Mouse (Mus musculus) intestine, postnatal 0 days (tissue): ENCODE data around the gene Ccl17. TPM values are rescaled to one million over a fixed set of nuclear protein-coding genes. Genes with fewer than 3 reads are reported as not detected.

Experiments used
- ATAC-seq: fragments of 200-750 bp; cut with Nextera tagmentation; 2 replicates; pipeline ENCODE4 v1.8.0; 2017; ENCODE audit warnings: mild to moderate bottlenecking, moderate TSS enrichment, moderate library complexity
- H3K27ac ChIP-seq: fragments of 300-500 bp; sonication (generic); 2 replicates; pipeline ENCODE4 v1.5.1; 2014; ENCODE audit warnings: mild to moderate bottlenecking, low read depth, low read length, moderate library complexity
- H3K27me3 ChIP-seq: fragments of 300-500 bp; sonication (generic); replicated peaks from 2 replicates; pipeline ENCODE4 v1.6.1; 2014; ENCODE audit warnings: low read length, mixed read lengths; ENCODE audit not compliant: control insufficient read depth, insufficient read depth
- H3K36me3 ChIP-seq: fragments of 300-500 bp; sonication (generic); 2 replicates; pipeline ENCODE4 v1.6.1; 2014; ENCODE audit warnings: mild to moderate bottlenecking, moderate library complexity; ENCODE audit not compliant: control insufficient read depth, insufficient read depth
- H3K4me1 ChIP-seq: fragments of 300-500 bp; sonication (generic); replicated peaks from 2 replicates; pipeline ENCODE4 v1.6.1; 2014; ENCODE audit warnings: antibody characterized with exemption, low read length, mixed read lengths; ENCODE audit not compliant: control insufficient read depth, insufficient read depth
- H3K4me2 ChIP-seq: fragments of 300-500 bp; sonication (generic); replicated peaks from 2 replicates; pipeline ENCODE4 v1.6.1; 2014; ENCODE audit warnings: low read depth, mild to moderate bottlenecking, moderate library complexity
- H3K4me3 ChIP-seq: fragments of 300-500 bp; sonication (generic); 2 replicates; pipeline ENCODE4 v1.5.1; 2014; ENCODE audit warnings: low read depth, low read length
- H3K9ac ChIP-seq: fragments of 300-500 bp; sonication (generic); 2 replicates; pipeline ENCODE4 v1.6.1; 2014; ENCODE audit warnings: mild to moderate bottlenecking, low read depth, low read length
- H3K9me3 ChIP-seq: fragments of 300-500 bp; sonication (generic); 2 replicates; pipeline ENCODE4 v1.6.1; 2016; ENCODE audit warnings: mixed run types; ENCODE audit not compliant: control insufficient read depth
- CTCF ChIP-seq: sonication (generic); IDR thresholded peaks from 2 replicates; pipeline ENCODE4 v1.5.1; 2016; ENCODE audit warnings: low read depth, mild to moderate bottlenecking, control low read depth, antibody characterized with exemption, moderate library complexity
- whole genome bisulfite sequencing: fragments of 180-500 bp; shearing (Covaris S2); extraction: QIAGEN DNeasy Blood & Tissue Kit; methylation state at CpG from one replicate; pipeline ENCODE4 v1.1.7; 2014; 5-methylcytosine and 5-hydroxymethylcytosine counted together
- polyA plus RNA-seq: library from polyadenylated mRNA; unstranded; fragments of >200 nt; fragmentation: Nextera tagmentation; extraction: Ambion mirVana; gene quantifications from 2 replicates; pipeline ENCODE4 v1.2.1, GENCODE M21; 2015

The Ccl17 gene
- polyA plus RNA-seq, 1 experiment from 2014 or later: 1.3 TPM

DNA sequence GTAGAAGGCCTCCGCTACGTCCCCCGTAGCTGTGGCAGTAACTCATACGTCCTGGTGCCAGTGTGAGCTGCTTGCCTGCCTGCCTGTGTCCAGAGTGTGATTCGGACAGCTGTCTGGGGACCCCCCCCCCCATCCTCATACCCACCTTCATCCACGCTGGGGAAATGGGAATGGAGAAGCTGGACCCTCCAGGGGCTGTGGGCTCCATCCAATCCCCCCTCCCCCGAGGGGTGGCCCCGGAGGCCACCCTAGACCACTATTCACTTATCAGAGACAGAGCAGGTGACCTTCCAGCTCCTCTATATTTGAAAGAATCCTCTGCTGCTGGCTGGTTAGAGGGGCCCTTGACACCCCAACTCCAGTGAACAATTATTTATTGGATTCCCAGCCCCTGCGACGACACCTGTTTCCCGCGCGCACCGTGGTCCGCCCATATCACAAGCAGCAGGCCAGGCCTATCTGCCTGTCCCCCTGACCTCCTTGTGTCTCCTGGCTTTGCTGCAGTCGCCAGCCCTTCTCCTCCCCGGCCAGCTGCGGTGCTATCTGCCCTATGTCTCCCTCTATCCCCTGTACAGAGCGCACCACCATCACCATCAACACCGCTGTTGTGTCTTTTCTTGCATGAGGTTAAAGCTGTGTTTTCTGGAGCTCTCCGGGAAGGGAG, 29.6 kb upstream of the Ccl17 start:
- H3K36me3 ChIP-seq: peaks cover 11% of the 10 kb centered on the region
- no peak overlapping the region for H3K4me3 ChIP-seq
- peaks cover 19% of the 10 kb centered on the region for H3K4me1 ChIP-seq
- WGBS: 78% methylated on average over 21 of the region's 21 CpGs
- H3K27me3 ChIP-seq: no peaks in the 10 kb centered on the region
- H3K9ac ChIP-seq: no peak overlapping the region
- H3K27ac ChIP-seq: peak overlapping the region; percentile 94
- no peaks in the 10 kb centered on the region for H3K9me3 ChIP-seq
- ATAC-seq: no peak
- TF ChIP-seq CTCF: 0 out of 2 replicates have a peak, but pooled peaks have one; percentile 5
- H3K4me2 ChIP-seq: no peak overlapping the region

DNA sequence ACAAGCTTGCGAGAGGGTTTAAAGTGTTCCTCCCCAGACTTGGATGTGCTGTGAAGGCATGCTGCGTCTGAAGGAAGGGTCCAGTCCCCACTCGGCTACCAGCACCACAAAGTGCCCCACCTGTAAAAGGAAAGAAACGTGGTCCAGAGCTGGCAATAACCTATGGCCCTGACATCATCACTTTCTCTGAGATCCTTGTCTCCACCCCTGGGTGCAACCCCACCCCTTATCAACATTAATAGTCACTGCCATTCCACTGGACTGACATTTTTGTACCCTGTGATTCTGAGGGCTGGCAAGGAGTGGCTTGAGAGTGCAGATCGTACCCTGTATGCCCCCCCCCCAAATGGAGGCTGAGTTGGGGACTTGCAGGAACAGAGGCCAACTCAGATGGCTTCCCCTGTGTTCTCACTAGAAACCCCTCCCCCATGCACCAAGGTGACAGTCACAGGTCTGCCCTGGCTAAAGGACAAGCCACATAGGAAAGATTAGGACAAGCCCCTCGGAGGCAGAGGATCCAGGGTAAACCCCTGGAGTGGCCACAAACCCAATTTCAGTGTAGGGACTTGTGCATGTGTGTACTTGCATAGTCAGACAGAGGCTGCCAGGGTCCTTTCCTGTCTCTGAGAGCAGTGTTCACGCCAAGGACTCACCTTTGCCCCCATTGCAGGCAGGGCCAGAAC, 29.0 kb upstream of the Ccl17 start:
- WGBS: 38% methylated on average over 7 of the region's 7 CpGs
- H3K4me2 ChIP-seq: peak overlapping the region; percentile 41
- peaks cover 11% of the 10 kb centered on the region for H3K36me3 ChIP-seq
- H3K27me3 ChIP-seq: no peaks in the 10 kb centered on the region
- ATAC-seq: peak; percentile 44
- H3K27ac ChIP-seq: peak overlapping the region; percentile 94
- no peaks in the 10 kb centered on the region for H3K9me3 ChIP-seq
- peak overlapping the region; percentile 37; the same call in 1 of the 2 replicates for H3K9ac ChIP-seq
- no peak for TF ChIP-seq CTCF
- peaks cover 19% of the 10 kb centered on the region for H3K4me1 ChIP-seq
- H3K4me3 ChIP-seq: no peak overlapping the region

GRCm38 (mm10) chr8:94781838-94782235, 28.4 kb upstream of the Ccl17 start:
- no peak for TF ChIP-seq CTCF
- H3K9me3 ChIP-seq: no peaks in the 10 kb centered on the region
- peak overlapping the region; percentile 94 for H3K27ac ChIP-seq
- peaks cover 11% of the 10 kb centered on the region for H3K36me3 ChIP-seq
- 8% methylated on average over 11 of the region's 11 CpGs for WGBS
- no peaks in the 10 kb centered on the region for H3K27me3 ChIP-seq
- no peak overlapping the region for H3K9ac ChIP-seq
- H3K4me2 ChIP-seq: peak overlapping the region; percentile 41
- ATAC-seq: peak; percentile 83
- no peak overlapping the region for H3K4me3 ChIP-seq
- H3K4me1 ChIP-seq: peaks cover 19% of the 10 kb centered on the region

DNA sequence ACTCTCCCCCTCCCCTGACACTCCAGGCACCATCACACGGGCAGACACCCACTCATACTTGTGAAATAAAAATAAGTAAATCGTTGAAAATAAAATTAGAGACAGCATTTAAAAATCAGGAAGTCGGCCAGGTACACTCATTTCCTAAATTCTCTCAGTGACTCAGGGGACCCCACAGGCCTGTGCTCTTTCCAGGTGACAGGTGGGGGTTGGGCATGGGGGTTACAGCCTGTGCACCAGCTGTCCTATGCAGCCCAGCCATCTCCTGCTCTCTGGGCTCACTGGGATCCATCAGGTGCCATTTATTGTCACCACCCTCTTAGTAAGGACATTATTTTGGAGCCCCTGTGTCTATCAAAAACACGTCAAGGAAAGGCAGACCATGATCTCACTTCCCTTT, 26.4 kb upstream of the Ccl17 start:
- Histone ChIP-seq H3K36me3 (peaks cover 11% of the 10 kb centered on the region), H3K4me1 (peaks cover 12% of the 10 kb centered on the region), H3K27me3 (no peaks in the 10 kb centered on the region), H3K9ac (no peak overlapping the region), H3K27ac (peak overlapping the region; percentile 90; the same call in 1 of the 2 replicates), H3K9me3 (no peaks in the 10 kb centered on the region), H3K4me2 (no peak overlapping the region), H3K4me3 (no peak overlapping the region)
- no peak for ATAC-seq
- WGBS: 73% methylated on average over 4 of the region's 4 CpGs
- no peak for TF ChIP-seq CTCF

- peak; percentile 76 for TF ChIP-seq CTCF
- 25% methylated on average over 12 of the region's 12 CpGs for WGBS
- ATAC-seq: peak; percentile 39
- no peaks in the 10 kb centered on the region for H3K27me3 ChIP-seq
- no peaks in the 10 kb centered on the region for H3K9me3 ChIP-seq
- H3K4me2 ChIP-seq: no peak overlapping the region
- H3K9ac ChIP-seq: no peak overlapping the region
- H3K27ac ChIP-seq: peak overlapping the region; percentile 90
- H3K4me3 ChIP-seq: no peak overlapping the region
- H3K36me3 ChIP-seq: peaks cover 3% of the 10 kb centered on the region; the same call in 1 of the 2 replicates
- H3K4me1 ChIP-seq: peaks cover 8% of the 10 kb centered on the region
These were observed 24.8 kb upstream of the Ccl17 start for GRCm38 (mm10) chr8:94785247-94785985.

GRCm38 (mm10) chr8:94785995-94786595, 24.2 kb upstream of the Ccl17 start:
- Histone ChIP-seq H3K9ac (no peak overlapping the region), H3K9me3 (no peaks in the 10 kb centered on the region), H3K4me3 (no peak overlapping the region), H3K27me3 (no peaks in the 10 kb centered on the region), H3K27ac (peak overlapping the region; percentile 90), H3K4me2 (no peak overlapping the region), H3K4me1 (peaks cover 2% of the 10 kb centered on the region), H3K36me3 (no peaks in the 10 kb centered on the region)
- TF ChIP-seq CTCF: no peak
- ATAC-seq: no peak
- 71% methylated on average over 6 of the region's 6 CpGs for WGBS
